Mouse (Mus musculus): ENCODE data around the gene Mrpl21.
A peak's percentile ranks its signal among the peaks of the same experiment; 100 is the strongest.

Mrpl21 gene

GRCm38 (mm10) chr19:3304017-3304416 lies 21.3 kb downstream of the Mrpl21 start:
- DNase-seq, result no peak

GRCm38 (mm10) chr19:3307175-3307949 lies 24.7 kb downstream of the Mrpl21 start:
- DNase-seq, result no peak

GRCm38 (mm10) chr19:3319341-3319740 lies 36.6 kb downstream of the Mrpl21 start:
- no peak for DNase-seq

GRCm38 (mm10) chr19:3320086-3320485 lies 37.4 kb downstream of the Mrpl21 start:
- DNase-seq, result no peak

GRCm38 (mm10) chr19:3320801-3321200 lies 38.1 kb downstream of the Mrpl21 start:
- DNase-seq, result no peak

GRCm38 (mm10) chr19:3321617-3322016 lies 38.9 kb downstream of the Mrpl21 start:
- DNase-seq, result no peak

- DNase-seq, result peak; percentile 45
Measured at GRCm38 (mm10) chr19:3322261-3322969, 39.7 kb downstream of the Mrpl21 start, which contains the start of gene Cpt1a. Gene Cpt1a, plus strand, starts transcription at chr19:3322334.

GRCm38 (mm10) chr19:3323201-3323621 lies 40.5 kb downstream of the Mrpl21 start:
- DNase-seq, result peak; percentile 87

- peak; percentile 35 for DNase-seq
Measured at GRCm38 (mm10) chr19:3323753-3324270, 41.1 kb downstream of the Mrpl21 start.

GRCm38 (mm10) chr19:3324271-3324811 lies 41.6 kb downstream of the Mrpl21 start:
- peak; percentile 37 for DNase-seq

GRCm38 (mm10) chr19:3324931-3325711 lies 42.4 kb downstream of the Mrpl21 start:
- DNase-seq, result peak; percentile 95

- DNase-seq, result peak; percentile 13
Measured at GRCm38 (mm10) chr19:3325771-3326478, 43.2 kb downstream of the Mrpl21 start.

- no peak for DNase-seq
Measured at GRCm38 (mm10) chr19:3326479-3327047, 43.9 kb downstream of the Mrpl21 start.

GRCm38 (mm10) chr19:3333247-3333646 lies 50.5 kb downstream of the Mrpl21 start:
- no peak for DNase-seq

GRCm38 (mm10) chr19:3333694-3334515 lies 51.2 kb downstream of the Mrpl21 start:
- DNase-seq, result no peak

- DNase-seq, result no peak
Measured at GRCm38 (mm10) chr19:3334550-3334949, 51.8 kb downstream of the Mrpl21 start.

- DNase-seq, result no peak
Measured at GRCm38 (mm10) chr19:3335917-3336316, 53.2 kb downstream of the Mrpl21 start.

- DNase-seq, result no peak
Measured at GRCm38 (mm10) chr19:3336485-3337255, 54.0 kb downstream of the Mrpl21 start.

GRCm38 (mm10) chr19:3339187-3339586 lies 56.5 kb downstream of the Mrpl21 start:
- no peak for DNase-seq

GRCm38 (mm10) chr19:3341021-3341420 lies 58.3 kb downstream of the Mrpl21 start:
- no peak for DNase-seq
